ENCODE assay signal across 8 mouse cellular contexts in the genomic region with DNA sequence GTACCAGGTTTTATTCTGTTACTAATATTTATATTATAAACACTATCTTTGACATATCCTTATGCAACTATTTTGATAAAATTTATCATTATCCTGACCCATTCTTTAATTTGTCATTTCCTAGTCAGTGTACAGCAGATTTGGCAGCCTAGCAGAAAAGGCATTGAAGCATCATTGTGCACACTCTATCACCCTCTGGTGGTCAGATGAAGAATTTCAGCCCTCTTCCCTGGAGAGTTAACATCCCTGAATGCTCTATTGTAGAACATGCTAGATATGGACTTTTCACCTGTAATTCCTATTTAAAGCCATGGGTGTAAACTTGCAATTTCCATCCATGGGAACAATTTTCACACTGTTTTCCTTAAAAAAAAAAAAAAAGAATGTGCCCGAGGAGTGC.
DNase-seq lines count a peak whose midpoint lies in the region; ATAC-seq and TF ChIP-seq lines count a peak whose summit lies in the region.

No protein-coding gene starts in this region.

- peak; percentile 95 for TF ChIP-seq CTCF in stomach, postnatal 0 days (IDR thresholded peaks at IDR 0.05; ENCODE audit: low read depth)

- no peak overlapping the region for H3K9ac ChIP-seq in embryonic facial prominence, embryonic 14.5 days (ENCODE audit: low read depth, low read length)
- no peak overlapping the region for H3K9ac ChIP-seq in stomach, postnatal 0 days (ENCODE audit: low read length)

- no peak overlapping the region for H3K27ac ChIP-seq in embryonic facial prominence, embryonic 14.5 days (replicated peaks; ENCODE audit: low read depth, low read length)
- no peak overlapping the region for H3K27ac ChIP-seq in stomach, postnatal 0 days (replicated peaks)

- no peak for ATAC-seq in embryonic facial prominence, embryonic 14.5 days (ENCODE audit: low read depth)
- ATAC-seq in stomach, postnatal 0 days (ENCODE audit: low FRiP score, low TSS enrichment), result no peak

- WGBS in embryonic facial prominence, embryonic 14.5 days, result 90% methylated on average over 1 of the region's 1 CpGs
- 85% methylated on average over 1 of the region's 1 CpGs for WGBS in stomach, postnatal 0 days

- no peaks in the 10 kb centered on the region for H3K27me3 ChIP-seq in embryonic facial prominence, embryonic 14.5 days (replicated peaks; ENCODE audit: control insufficient read depth, insufficient read depth, low read length)
- H3K27me3 ChIP-seq in stomach, postnatal 0 days (ENCODE audit: control insufficient read depth, insufficient read depth, low read length), result no peaks in the 10 kb centered on the region

- H3K4me3 ChIP-seq in embryonic facial prominence, embryonic 14.5 days (ENCODE audit: low read depth, low read length), result no peak overlapping the region
- no peak overlapping the region for H3K4me3 ChIP-seq in stomach, postnatal 0 days (ENCODE audit: low read depth, low read length)

- no peak overlapping the region for H3K4me2 ChIP-seq in embryonic facial prominence, embryonic 14.5 days (ENCODE audit: low read depth, low read length)
- no peak overlapping the region for H3K4me2 ChIP-seq in stomach, postnatal 0 days (replicated peaks; ENCODE audit: low read depth)

- H3K36me3 ChIP-seq in embryonic facial prominence, embryonic 14.5 days (ENCODE audit: control insufficient read depth, insufficient read depth, low read length), result no peaks in the 10 kb centered on the region
- no peaks in the 10 kb centered on the region for H3K36me3 ChIP-seq in stomach, postnatal 0 days (ENCODE audit: control insufficient read depth, insufficient read depth, low read length)

- no peaks in the 10 kb centered on the region for H3K9me3 ChIP-seq in embryonic facial prominence, embryonic 14.5 days (ENCODE audit: control insufficient read depth, low read length)
- H3K9me3 ChIP-seq in stomach, postnatal 0 days (ENCODE audit: control insufficient read depth, low read length), result no peaks in the 10 kb centered on the region

- H3K4me1 ChIP-seq in embryonic facial prominence, embryonic 14.5 days (ENCODE audit: control insufficient read depth, insufficient read depth, low read length), result no peaks in the 10 kb centered on the region
- H3K4me1 ChIP-seq in stomach, postnatal 0 days (replicated peaks; ENCODE audit: control insufficient read depth, insufficient read depth), result no peaks in the 10 kb centered on the region

- no peak for TF ChIP-seq EP300 in stomach, postnatal 0 days (optimal IDR thresholded peaks at IDR 0.05)

- peak; percentile 22 to 77 for DNase-seq in adrenal gland, adult (ENCODE audit: inconsistent age in 2 of 2, low spot score in 1 of 2)
- DNase-seq in adrenal gland, adult 8-10 months, result no peak
- DNase-seq in thymus, postnatal 14 days, result peak; percentile 5
- no peak for DNase-seq in thymus, adult 18-20 months
- DNase-seq in embryonic facial prominence, embryonic 14.5 days (ENCODE audit: low spot score), result peak; percentile 60
- DNase-seq in kidney, postnatal 14 days, result peak; percentile 69
- DNase-seq in lung, postnatal 14 days, result peak; percentile 54
- DNase-seq in stomach, postnatal 0 days (ENCODE audit: low spot score), result peak; percentile 18

Comparison
In these comparisons a context has a peak if more than half of its experiments do, and no peak if none do; other contexts are left out.
1. DNase-seq: peak in adrenal gland, adult (2 of 2), thymus, postnatal 14 days (single experiment), embryonic facial prominence, embryonic 14.5 days (single experiment), kidney, postnatal 14 days (single experiment), lung, postnatal 14 days (single experiment) and stomach, postnatal 0 days (single experiment); none in adrenal gland, adult 8-10 months (single experiment) and thymus, adult 18-20 months (0 of 2).